Mouse (Mus musculus): Measurements from ENCODE around the gene Cst9.

The Cst9 gene
- long read RNA-seq, experiment 1, result 0 reads
- long read RNA-seq, experiment 2, result 0 reads

GRCm38 (mm10) chr2:148834912-148835311 lies at the start of gene Cst9:
TSS of gene Cst9 (plus strand) at chr2:148835147.
- intact Hi-C loops (cut with DNase I), result no loop called here

GRCm38 (mm10) chr2:148789142-148789541 lies 45.8 kb upstream of the Cst9 start, which contains the start of gene Cst12:
TSS of gene Cst12 (plus strand) at chr2:148789361.
- intact Hi-C loops (cut with DNase I), result no loop called here

- intact Hi-C loops (cut with DNase I), result no loop called here
Measured at GRCm38 (mm10) chr2:148798485-148798884, 36.5 kb upstream of the Cst9 start, which contains the start of gene Cst8. TSS of gene Cst8 (plus strand) at chr2:148798785.

GRCm38 (mm10) chr2:148801491-148801921 lies 33.4 kb upstream of the Cst9 start:
- intact Hi-C loops (cut with DNase I), result no loop called here

DNA sequence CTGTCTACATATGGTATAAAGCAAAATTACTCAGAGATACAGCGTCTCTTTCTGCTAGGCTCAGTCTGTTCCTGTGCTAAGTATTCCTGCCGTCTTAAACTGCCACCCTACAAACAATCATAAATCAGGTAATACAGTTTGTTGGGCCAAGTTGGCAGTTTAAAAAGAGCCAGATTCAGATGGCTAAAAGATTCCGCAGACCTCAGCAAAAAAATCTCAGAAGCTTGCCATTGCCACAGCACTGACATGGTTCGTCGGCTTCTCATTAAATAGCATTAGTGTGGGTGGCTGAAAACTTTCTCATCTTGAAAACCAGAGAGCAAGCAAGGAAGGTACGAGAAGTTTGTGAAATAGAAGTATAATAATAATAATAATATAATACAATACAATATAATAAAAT lies 28.3 kb upstream of the Cst9 start:
- intact Hi-C loops (cut with DNase I), result no loop called here

DNA sequence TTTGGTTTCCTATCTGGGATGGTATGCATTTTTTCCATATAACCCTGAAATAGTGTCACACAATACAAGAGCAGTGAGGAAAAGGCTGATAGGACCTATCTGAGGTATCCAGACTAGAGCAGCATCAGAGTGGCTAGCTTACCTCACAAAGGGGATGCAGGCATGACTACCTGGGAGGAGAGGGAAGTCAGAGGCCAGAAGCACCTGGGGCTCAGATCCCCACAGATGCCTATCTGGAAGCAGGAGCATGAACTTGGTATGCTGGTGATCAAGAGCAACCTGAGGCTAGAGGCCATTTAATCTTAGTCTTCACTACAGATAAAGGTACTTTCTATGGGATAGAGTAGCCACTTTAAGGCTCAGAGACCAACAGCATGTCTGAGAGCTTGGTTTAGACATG lies 15.0 kb upstream of the Cst9 start, which contains the start of gene Cst13:
TSS of gene Cst13 (plus strand) at position 173 of the 400 bp plus-strand sequence.
- intact Hi-C loops (cut with DNase I), result no loop called here

- intact Hi-C loops (cut with DNase I), result no loop called here
Measured at GRCm38 (mm10) chr2:148825986-148826385, 9.0 kb upstream of the Cst9 start.

- intact Hi-C loops (cut with DNase I), result no loop called here
Measured at GRCm38 (mm10) chr2:148838075-148838777, 3.3 kb downstream of the Cst9 start.

DNA sequence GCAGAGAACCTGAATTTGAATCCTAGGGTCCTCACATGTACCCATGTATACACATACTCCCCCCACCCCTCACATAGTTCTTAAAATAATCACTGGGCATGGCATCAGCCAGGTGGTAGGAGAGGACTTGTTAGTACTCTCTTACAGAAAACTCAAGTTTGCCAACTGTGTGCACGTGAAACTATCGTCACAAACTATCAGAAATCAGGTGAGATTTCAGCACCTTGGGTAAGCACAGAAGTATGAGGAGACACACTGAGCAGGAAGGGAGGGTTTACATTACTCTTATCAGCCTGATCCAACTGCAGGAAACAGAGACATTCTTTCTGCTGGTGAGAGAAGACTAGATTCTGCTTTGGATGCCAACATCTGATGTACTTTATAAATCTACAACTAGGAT lies 4.3 kb downstream of the Cst9 start:
- intact Hi-C loops (cut with DNase I), result no loop called here

- intact Hi-C loops (cut with DNase I), result loop anchor here (1.0 to 5.0 kb wide), 3 partner anchors 51 to 99 kb away; partner anchors contain the start of gene Cstl1
Measured at GRCm38 (mm10) chr2:148851116-148851906, 16.4 kb downstream of the Cst9 start.

DNA sequence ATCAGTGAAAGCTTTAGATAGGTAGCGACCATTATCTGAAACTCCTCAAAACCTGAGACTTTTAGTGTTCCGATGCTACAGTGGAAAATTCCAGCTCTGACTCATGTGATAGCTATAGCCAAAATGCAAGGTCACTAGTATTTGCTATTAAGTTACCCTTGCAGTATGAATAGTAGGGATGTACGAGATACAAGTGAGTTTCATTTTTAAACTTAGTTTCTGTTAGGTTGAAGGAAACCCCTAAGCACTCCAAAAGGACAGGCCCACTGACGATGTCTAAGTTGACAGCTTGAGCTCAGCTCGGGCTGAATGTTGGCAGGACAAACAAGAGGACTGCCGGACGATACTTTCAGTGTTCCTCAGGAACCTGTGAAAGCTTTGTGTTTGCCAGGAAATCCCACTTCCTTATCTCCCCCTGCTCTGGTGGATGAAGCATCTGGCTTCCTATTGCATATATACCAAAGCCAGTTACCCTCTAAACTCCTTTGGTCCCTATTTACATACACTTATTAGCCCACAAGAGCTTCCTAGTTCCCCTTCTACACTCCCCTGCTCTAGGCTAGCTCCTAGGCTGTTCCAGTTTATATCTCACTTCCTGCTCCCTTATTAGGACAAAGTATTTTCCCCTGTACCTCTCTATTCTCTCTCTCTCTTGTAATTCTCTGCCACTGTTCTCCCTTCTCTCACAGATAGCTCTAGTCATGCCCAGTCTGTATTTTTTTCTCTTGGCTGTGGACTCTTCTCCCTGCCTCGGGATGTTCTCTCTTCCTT lies 21.9 kb downstream of the Cst9 start:
- intact Hi-C loops (cut with DNase I), result no loop called here

DNA sequence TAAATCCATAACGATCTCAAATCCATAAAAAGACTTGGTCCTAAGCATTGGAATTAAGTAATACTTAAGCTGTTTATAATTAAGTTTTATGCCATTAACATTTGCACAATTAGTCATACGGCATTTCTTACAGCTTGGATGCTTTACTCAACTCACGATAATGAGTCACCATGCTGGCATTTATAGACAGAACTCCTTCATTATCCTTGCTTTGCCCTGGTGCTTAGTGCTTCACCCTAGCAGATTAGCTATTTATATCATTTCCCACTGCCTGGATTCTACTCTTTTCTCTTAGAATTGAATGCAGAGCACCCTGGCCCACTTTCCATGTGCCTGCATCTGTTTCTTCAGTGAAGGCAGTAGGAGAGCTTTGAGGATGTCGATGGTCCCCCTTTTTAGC lies 22.6 kb downstream of the Cst9 start:
- intact Hi-C loops (cut with DNase I), result no loop called here

- intact Hi-C loops (cut with DNase I), result no loop called here
Measured at GRCm38 (mm10) chr2:148860993-148861392, 26.0 kb downstream of the Cst9 start.

DNA sequence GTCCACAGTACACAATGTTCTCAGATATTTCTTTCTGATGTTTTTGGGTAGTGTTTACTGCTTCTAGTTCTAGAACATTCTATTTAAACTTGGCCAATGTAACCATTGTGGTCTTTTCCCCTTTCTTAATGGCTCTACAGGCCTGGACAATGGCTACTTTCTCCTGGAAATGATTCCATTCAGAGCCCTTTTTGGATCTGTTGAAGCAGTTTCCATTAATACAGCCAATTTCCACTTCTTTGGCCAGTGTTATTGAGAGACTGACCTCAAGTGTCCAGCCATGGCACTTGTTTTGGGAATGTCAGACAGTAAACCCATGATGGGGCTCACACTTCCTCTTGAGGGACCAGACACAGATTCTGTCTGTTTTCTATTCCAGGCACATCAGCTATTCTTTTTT lies 26.7 kb downstream of the Cst9 start:
- intact Hi-C loops (cut with DNase I), result no loop called here

- intact Hi-C loops (cut with DNase I), result no loop called here
Measured at GRCm38 (mm10) chr2:148864966-148865365, 30.0 kb downstream of the Cst9 start, which contains the start of gene 9230104L09Rik. TSS of gene 9230104L09Rik (minus strand) at chr2:148865038.

GRCm38 (mm10) chr2:148868959-148869358 lies 34.0 kb downstream of the Cst9 start:
- intact Hi-C loops (cut with DNase I), result no loop called here

DNA sequence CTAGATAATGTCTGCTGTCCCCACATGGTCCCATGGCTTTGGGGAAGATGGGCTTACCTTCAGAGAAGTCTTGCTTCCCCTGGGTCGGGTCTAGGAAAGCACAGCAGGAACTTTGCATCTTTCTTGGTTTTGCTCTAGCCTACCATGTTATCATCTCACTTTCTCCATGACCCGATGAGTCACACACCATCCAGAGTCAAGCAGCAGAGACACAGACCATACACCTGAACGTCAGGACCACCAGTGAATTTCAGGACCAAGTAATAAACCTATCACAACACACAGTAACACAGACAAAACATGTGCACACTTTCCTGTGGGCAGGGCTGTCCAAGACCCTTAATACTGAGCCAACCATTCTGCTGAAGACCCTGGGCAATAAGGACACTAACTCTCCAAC lies 35.6 kb downstream of the Cst9 start:
- intact Hi-C loops (cut with DNase I), result no loop called here

- intact Hi-C loops (cut with DNase I), result no loop called here
Measured at GRCm38 (mm10) chr2:148872860-148873259, 37.9 kb downstream of the Cst9 start.

DNA sequence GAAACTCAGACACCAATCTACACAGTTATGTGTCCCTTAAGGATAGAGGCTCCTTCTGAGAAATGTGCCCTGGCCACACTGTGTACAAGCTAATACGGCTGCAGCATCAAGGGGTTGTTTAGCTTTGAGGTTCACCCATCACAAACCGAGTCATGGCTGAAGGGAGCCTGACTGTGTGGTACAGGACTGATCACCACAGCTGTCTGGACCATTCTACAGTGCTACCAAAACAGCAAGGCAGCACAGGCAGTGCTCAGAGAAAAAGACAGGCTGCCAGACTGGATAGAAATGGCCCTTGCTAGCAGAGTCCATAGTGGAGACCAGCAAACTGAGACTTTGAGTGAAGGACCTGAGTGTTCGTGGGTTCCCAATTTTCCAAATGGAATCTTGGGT lies 39.3 kb downstream of the Cst9 start:
- intact Hi-C loops (cut with DNase I), result no loop called here

DNA sequence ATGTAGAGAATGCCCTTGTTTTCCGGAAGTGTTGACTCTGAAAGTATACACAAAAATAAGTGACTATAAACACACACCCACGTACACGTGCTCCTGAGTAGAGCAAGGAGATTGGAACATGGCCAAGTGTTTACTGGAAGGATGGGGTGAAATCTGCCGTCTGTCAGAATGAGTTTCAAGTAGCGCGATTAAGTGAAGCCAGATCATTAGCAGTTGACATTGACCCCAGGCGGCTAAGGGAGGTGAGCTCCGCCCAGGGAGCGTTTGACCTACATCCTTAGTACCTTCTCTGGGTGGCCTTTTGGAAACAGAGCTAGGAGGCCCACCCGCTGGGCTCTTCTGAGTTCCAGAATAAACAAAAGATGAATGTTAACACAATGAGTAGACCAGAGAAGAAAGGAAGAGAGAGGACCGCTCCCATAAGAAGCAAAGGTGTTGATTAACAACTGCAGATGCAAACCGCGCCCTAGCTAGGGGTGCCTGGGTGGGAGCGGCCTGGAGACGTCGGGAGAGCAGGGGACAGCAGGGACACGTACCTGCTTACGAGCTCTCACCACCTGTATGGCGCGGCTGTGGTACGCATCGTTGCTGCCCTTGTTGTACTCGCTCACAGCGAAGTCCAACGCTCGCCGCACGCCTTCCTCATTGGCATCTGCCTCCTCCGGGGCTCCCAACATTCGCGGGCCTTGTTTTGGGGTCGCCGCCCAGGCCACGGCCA lies 39.8 kb downstream of the Cst9 start:
- intact Hi-C loops (cut with DNase I), result no loop called here

GRCm38 (mm10) chr2:148875335-148875811 lies 40.4 kb downstream of the Cst9 start, which contains the start of gene Cst3:
TSS of gene Cst3 (minus strand) at chr2:148875692.
- intact Hi-C loops (cut with DNase I), result no loop called here

Data from adrenal gland (tissue).